Mouse (Mus musculus): Measurements from ENCODE around the gene Cd48.

- TF ChIP-seq CTCF (IDR thresholded peaks at IDR 0.05; ENCODE audit: low read depth, low read length) (no peak), POLR2A (IDR thresholded peaks at IDR 0.05; ENCODE audit: extremely low read depth, insufficient read depth, low read length) (no peak)
Measured at GRCm38 (mm10) chr1:171667160-171667559, 14.6 kb upstream of the Cd48 start.

Measured in liver, adult 2 months (tissue).